Mouse (Mus musculus) CD4-positive, CD25-positive, alpha-beta regulatory T cell, adult 9 weeks (primary cell): Measurements from ENCODE around the gene Rab3il1. TPM values are rescaled to one million over a fixed set of nuclear protein-coding genes. Genes with fewer than 3 reads are reported as not detected.

Experiments
- polyA plus RNA-seq: library from polyadenylated mRNA; unstranded; fragments of 100-300 nt; shearing (Covaris generic); gene quantifications from one replicate; pipeline ENCODE4 v1.2.1, GENCODE M21; 2017

Rab3il1 gene
- polyA plus RNA-seq = 0.21 TPM

GRCm38 (mm10) chr19:10001206-10001969 is at the start of gene Rab3il1, which contains the start of gene Best1:
Rab3il1 (plus strand) TSS chr19:10001669.
Best1 (minus strand) TSS chr19:10001633.

GRCm38 (mm10) chr19:9980258-9980657 is 21.2 kb upstream of the Rab3il1 start, which contains the start of gene Fth1:
Fth1 (plus strand) TSS chr19:9980598.

GRCm38 (mm10) chr19:10041388-10042148 is 40.1 kb downstream of the Rab3il1 start, which contains the start of gene Fads3:
Fads3 (plus strand) TSS chr19:10041569.

Other genes starting within 250 kb of the Rab3il1 start
- not detected for gene Scgb2a2, start 154.1 kb upstream of the Rab3il1 start, polyA plus RNA-seq
- gene Incenp, start 102.1 kb upstream of the Rab3il1 start, polyA plus RNA-seq = 50.6 TPM
- gene Fth1, start 21.1 kb upstream of the Rab3il1 start, polyA plus RNA-seq = 1,523 TPM
- 0.21 TPM for gene Best1, start within 50 bp of the Rab3il1 start, polyA plus RNA-seq
- gene Fads3, start 39.9 kb downstream of the Rab3il1 start, polyA plus RNA-seq = not detected
- 0.26 TPM for gene Fads2, start 100.1 kb downstream of the Rab3il1 start, polyA plus RNA-seq
- gene Fads1, start 181.2 kb downstream of the Rab3il1 start, polyA plus RNA-seq = 8.8 TPM
- 375 TPM for gene Tmem258, start 202.3 kb downstream of the Rab3il1 start, polyA plus RNA-seq
- gene Fen1, start 202.5 kb downstream of the Rab3il1 start, polyA plus RNA-seq = 44.6 TPM
- not detected for gene Myrf, start 239.1 kb downstream of the Rab3il1 start, polyA plus RNA-seq